Mouse (Mus musculus) midbrain, embryonic 10.5 days (tissue): Measurements from ENCODE around the gene Trap1. TPM values are rescaled to one million over a fixed set of nuclear protein-coding genes. Genes with fewer than 3 reads are reported as not detected.
"Not testable (repeated sequence)": the region's sequence is repeated elsewhere in the genome, so short reads cannot be mapped to it uniquely, and the experiment has no call there.

Experiments used
- DNase-seq: peaks from one replicate; pipeline ENCODE4 v3.0.0-alpha.2; 2017; ENCODE audit warnings: low spot score
- H3K27ac ChIP-seq: fragments of 300-500 bp; sonication (generic); replicated peaks from 2 replicates; pipeline ENCODE4 v1.5.1; 2016; ENCODE audit warnings: mild to moderate bottlenecking
- H3K27me3 ChIP-seq: fragments of 300-500 bp; sonication (generic); 2 replicates; pipeline ENCODE4 v1.6.1; 2016; ENCODE audit warnings: low read depth, mild to moderate bottlenecking; ENCODE audit not compliant: poor library complexity, severe bottlenecking
- H3K36me3 ChIP-seq: fragments of 300-500 bp; sonication (generic); 2 replicates; pipeline ENCODE4 v1.6.1; 2016; ENCODE audit warnings: mild to moderate bottlenecking, moderate library complexity
- H3K4me1 ChIP-seq: fragments of 300-500 bp; sonication (generic); 2 replicates; pipeline ENCODE4 v1.6.1; 2016
- H3K4me3 ChIP-seq: fragments of 300-500 bp; sonication (generic); 2 replicates; pipeline ENCODE4 v1.5.1; 2016; ENCODE audit warnings: mild to moderate bottlenecking, moderate library complexity
- H3K9me3 ChIP-seq: fragments of 300-500 bp; sonication (generic); replicated peaks from 2 replicates; pipeline ENCODE4 v1.6.1; 2016; ENCODE audit warnings: mild to moderate bottlenecking
- WGBS: fragments of 180-500 bp; shearing (Covaris S2); methylation state at CpG from one replicate; pipeline ENCODE4 v1.1.7; 2016; 5-methylcytosine and 5-hydroxymethylcytosine counted together
- polyA plus RNA-seq: library from polyadenylated mRNA; unstranded; fragments of >200 nt; fragmentation: Nextera tagmentation; extraction: Ambion mirVana; gene quantifications from 2 replicates; pipeline ENCODE4 v1.2.1, GENCODE M21; 2016

Gene Trap1
- polyA plus RNA-seq: 85.5 and 90.6 TPM in 2 replicates

DNA sequence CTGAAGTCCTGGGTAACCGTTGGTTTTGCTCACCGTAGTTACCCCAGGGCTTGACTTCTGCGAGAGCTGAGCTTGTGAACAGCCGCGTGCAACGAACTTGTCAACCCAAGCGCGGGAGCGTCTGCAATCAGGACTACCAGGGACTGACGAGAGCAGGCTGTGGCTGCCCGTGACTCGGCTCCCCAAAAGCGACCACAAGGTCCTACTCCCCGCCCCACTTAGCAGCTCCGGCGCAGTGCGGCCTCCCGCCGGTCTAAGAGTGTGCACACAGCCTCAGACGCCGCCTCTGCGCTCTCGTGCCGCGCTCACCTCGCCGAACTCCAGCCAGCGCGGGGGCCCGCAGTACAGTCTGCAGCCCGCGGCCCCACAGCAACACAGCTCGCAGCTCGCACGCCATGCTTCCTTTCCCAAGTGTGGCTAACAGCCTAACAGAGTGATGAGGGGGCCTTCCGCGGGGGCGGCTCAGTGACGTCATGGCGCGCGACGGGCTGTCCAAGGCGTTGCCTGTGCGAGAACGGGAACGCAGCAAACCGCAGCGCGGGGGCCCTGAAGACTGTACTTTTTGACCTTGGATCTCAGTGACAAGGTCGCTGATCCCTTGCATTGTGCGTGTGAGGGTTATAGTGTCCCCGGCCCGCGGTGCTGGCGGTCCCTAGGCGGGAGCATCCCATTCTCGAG is at the start of gene Trap1:
TSS of gene Trap1 (minus strand) at position 444 of the 678 bp plus-strand sequence.
- under 1% methylated on average over 58 of the region's 58 CpGs for WGBS
- peaks cover 15% of the 10 kb centered on the region for H3K36me3 ChIP-seq

DNA sequence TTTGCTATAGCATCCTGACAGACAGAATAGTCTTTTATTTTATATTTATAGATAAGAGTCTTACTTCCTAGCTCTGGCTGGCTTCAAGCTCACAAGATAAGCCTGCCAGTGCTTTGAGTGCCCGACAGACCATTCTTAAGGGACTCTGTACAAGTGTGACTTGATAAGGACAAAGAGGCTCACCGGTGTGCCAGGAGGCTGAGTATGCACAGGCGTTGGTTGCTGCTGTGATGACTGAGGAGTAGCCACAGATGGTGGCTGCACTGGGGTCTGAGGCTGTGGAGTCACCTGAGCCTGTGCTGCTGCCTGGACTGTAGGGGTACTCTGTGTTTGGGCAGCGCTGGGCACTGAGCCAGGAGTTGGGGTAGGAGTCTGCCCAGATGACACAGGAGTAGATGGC is 39.4 kb upstream of the Trap1 start:
- H3K27ac ChIP-seq: no peak overlapping the region
- no peaks in the 10 kb centered on the region for H3K27me3 ChIP-seq
- H3K4me3 ChIP-seq: no peak overlapping the region
- no peaks in the 10 kb centered on the region for H3K9me3 ChIP-seq
- no peak for DNase-seq
- over 99% methylated on average over 4 of the region's 4 CpGs for WGBS
- peaks cover 100% of the 10 kb centered on the region for H3K36me3 ChIP-seq
- no peaks in the 10 kb centered on the region for H3K4me1 ChIP-seq

More for the DNA sequence above, at the start of gene Trap1:
- Histone ChIP-seq H3K9me3 (no peaks in the 10 kb centered on the region), H3K27me3 (no peaks in the 10 kb centered on the region), H3K4me1 (peaks cover 17% of the 10 kb centered on the region), H3K27ac (peak within 1 kb of the TSS; percentile 90), H3K4me3 (peak within 1 kb of the TSS; percentile 97)
- peak; percentile 92 for DNase-seq

DNA sequence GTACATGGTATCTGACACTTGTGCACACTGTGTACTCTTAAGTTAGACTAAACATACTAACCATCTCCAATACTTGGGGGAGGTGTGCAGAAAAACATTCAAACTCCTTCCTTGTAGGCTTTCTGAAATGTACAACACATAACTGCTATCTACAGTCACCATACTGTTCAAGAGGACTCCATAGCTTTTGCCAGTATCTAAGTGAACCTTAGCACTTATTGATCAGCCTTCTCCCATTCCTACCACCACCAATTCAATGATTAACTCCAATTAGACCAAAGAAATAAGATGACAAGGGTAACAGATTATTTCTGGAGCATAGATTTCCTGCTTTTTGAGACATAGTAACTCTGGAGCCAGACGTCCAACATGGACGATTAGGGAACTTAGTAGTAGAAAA is 22.7 kb upstream of the Trap1 start:
- no peak for DNase-seq
- Histone ChIP-seq H3K36me3 (peaks cover 81% of the 10 kb centered on the region), H3K27ac (no peak overlapping the region), H3K4me3 (no peak overlapping the region), H3K9me3 (no peaks in the 10 kb centered on the region), H3K4me1 (no peaks in the 10 kb centered on the region), H3K27me3 (no peaks in the 10 kb centered on the region)
- 90% methylated on average over 2 of the region's 2 CpGs for WGBS

- Histone ChIP-seq H3K27me3 (no peaks in the 10 kb centered on the region), H3K4me1 (no peaks in the 10 kb centered on the region), H3K4me3 (no peak overlapping the region), H3K36me3 (peaks cover 89% of the 10 kb centered on the region), H3K9me3 (no peaks in the 10 kb centered on the region), H3K27ac (no peak overlapping the region)
- 93% methylated on average over 1 of the region's 1 CpGs for WGBS
- DNase-seq: no peak
Observed at GRCm38 (mm10) chr16:4097521-4097920, 19.9 kb upstream of the Trap1 start.

DNA sequence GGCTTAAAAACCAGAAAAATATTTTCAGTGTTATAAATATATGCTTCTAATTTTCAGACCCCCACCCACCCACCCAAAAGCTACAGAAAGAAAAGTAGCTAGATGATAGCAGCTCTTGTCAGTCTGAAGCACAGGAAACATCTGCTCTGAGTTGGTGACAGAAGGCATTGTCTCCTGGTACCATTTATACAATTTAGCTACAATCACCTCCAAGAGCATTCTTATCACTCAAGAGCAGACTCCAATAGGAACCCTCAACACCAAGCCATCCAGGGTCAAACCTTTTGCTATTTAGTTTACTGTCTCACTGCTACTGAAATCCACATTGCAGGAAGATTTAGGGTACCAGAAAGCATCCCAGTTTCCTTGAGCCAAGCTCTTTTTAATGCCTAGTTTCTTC is 19.3 kb upstream of the Trap1 start:
- Histone ChIP-seq H3K4me3 (no peak overlapping the region), H3K27me3 (no peaks in the 10 kb centered on the region), H3K27ac (no peak overlapping the region), H3K4me1 (no peaks in the 10 kb centered on the region), H3K36me3 (peaks cover 95% of the 10 kb centered on the region), H3K9me3 (no peaks in the 10 kb centered on the region)
- DNase-seq: no peak

DNA sequence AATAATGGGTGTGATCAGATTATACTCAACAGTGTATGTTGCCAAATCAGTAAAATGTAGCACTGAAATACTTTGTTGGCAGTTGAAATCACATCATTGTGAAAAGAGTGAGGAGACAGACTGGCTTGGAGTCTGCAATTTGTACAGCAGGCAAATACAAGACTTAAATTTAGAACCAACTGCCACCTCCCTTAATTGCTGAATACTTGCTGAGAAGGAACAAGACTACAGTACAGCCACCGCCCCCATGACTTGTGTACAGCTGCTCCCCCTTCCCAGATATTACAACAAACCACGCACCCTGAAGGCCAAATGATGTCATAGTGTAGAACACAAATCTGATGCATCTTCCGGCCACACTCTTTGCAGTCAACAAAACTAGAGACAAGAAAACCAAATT is 18.5 kb upstream of the Trap1 start:
- Histone ChIP-seq H3K36me3 (peaks cover 95% of the 10 kb centered on the region), H3K27ac (no peak overlapping the region), H3K9me3 (no peaks in the 10 kb centered on the region), H3K4me1 (no peaks in the 10 kb centered on the region), H3K27me3 (no peaks in the 10 kb centered on the region), H3K4me3 (no peak overlapping the region)
- no peak for DNase-seq
- 94% methylated on average over 3 of the region's 3 CpGs for WGBS

GRCm38 (mm10) chr16:4087214-4087913 is 9.7 kb upstream of the Trap1 start:
- H3K9me3 ChIP-seq: no peaks in the 10 kb centered on the region
- no peak overlapping the region for H3K4me3 ChIP-seq
- peaks cover 97% of the 10 kb centered on the region for H3K36me3 ChIP-seq
- 97% methylated on average over 8 of the region's 8 CpGs for WGBS
- no peaks in the 10 kb centered on the region for H3K27me3 ChIP-seq
- H3K4me1 ChIP-seq: no peaks in the 10 kb centered on the region
- DNase-seq: no peak
- no peak overlapping the region for H3K27ac ChIP-seq

- Histone ChIP-seq H3K36me3 (peaks cover 90% of the 10 kb centered on the region), H3K4me3 (no peak overlapping the region), H3K27ac (no peak overlapping the region), H3K9me3 (no peaks in the 10 kb centered on the region), H3K27me3 (no peaks in the 10 kb centered on the region), H3K4me1 (no peaks in the 10 kb centered on the region)
- WGBS: 93% methylated on average over 9 of the region's 9 CpGs
- DNase-seq: no peak
Observed at GRCm38 (mm10) chr16:4085851-4086387, 8.3 kb upstream of the Trap1 start.

DNA sequence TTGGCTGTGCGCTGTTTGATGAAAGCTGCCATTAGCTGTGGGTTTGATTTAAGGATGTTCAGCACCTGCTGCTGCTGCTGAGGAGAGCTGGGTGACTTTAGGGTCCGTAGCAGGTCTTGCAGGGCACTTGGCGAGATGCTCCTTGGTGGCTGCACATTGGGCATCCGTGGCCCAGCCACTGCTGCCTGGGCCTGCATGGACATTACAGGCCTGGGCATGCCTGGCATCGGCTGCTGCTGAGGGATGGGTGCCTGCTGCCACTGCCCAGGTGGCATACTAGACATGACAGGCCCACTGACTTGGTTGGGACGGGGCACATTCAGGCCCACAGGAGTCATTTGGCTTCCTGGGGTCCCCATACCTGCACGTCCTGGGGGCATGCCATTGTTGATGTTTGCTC is 7.4 kb upstream of the Trap1 start:
- H3K4me1 ChIP-seq: no peaks in the 10 kb centered on the region
- H3K36me3 ChIP-seq: peaks cover 81% of the 10 kb centered on the region
- DNase-seq: no peak
- no peaks in the 10 kb centered on the region for H3K27me3 ChIP-seq
- no peak overlapping the region for H3K4me3 ChIP-seq
- H3K27ac ChIP-seq: no peak overlapping the region
- WGBS: 93% methylated on average over 7 of the region's 7 CpGs
- no peaks in the 10 kb centered on the region for H3K9me3 ChIP-seq

GRCm38 (mm10) chr16:4080419-4080818 is 2.8 kb upstream of the Trap1 start:
- not testable (repeated sequence) for H3K27me3 ChIP-seq, DNase-seq, H3K27ac ChIP-seq, H3K9me3 ChIP-seq, H3K4me3 ChIP-seq
- Histone ChIP-seq H3K36me3 (peaks cover 35% of the 10 kb centered on the region), H3K4me1 (peaks cover 16% of the 10 kb centered on the region)
- WGBS: 76% methylated on average over 3 of the region's 3 CpGs

DNA sequence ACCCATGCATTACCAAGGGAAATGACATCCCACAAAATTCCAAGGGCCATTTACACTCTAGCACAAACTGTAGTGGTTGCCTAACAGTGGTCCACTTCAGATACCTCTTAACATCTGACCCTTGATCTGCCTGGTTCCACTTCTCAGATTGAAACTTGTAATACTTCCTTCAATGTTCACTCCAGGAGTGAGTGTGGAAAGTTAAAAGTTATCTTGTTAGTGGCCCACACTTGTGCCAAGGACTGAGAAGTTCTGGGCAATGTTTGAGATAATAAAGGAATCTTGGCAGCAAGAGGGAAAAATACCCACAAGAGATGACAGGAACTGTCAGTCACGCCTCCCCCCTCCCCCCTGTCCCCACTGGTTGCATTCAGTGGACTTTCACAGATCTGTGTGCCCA is 2.0 kb upstream of the Trap1 start:
- H3K27ac ChIP-seq: no peak overlapping the region
- no peak for DNase-seq
- no peak overlapping the region for H3K4me3 ChIP-seq
- 88% methylated on average over 1 of the region's 1 CpGs for WGBS
- no peaks in the 10 kb centered on the region for H3K9me3 ChIP-seq
- peaks cover 17% of the 10 kb centered on the region for H3K4me1 ChIP-seq
- H3K36me3 ChIP-seq: peaks cover 27% of the 10 kb centered on the region
- no peaks in the 10 kb centered on the region for H3K27me3 ChIP-seq

- H3K27me3 ChIP-seq, H3K9me3 ChIP-seq, DNase-seq, H3K27ac ChIP-seq: not testable (repeated sequence)
- peaks cover 21% of the 10 kb centered on the region for H3K36me3 ChIP-seq
- WGBS: 81% methylated on average over 10 of the region's 10 CpGs
- peaks cover 17% of the 10 kb centered on the region for H3K4me1 ChIP-seq
- H3K4me3 ChIP-seq: peak overlapping the region; percentile 97
Observed at GRCm38 (mm10) chr16:4078302-4078701, 675 bp upstream of the Trap1 start.

GRCm38 (mm10) chr16:4074836-4075235 is 2.8 kb downstream of the Trap1 start:
- 87% methylated on average over 3 of the region's 3 CpGs for WGBS

More at GRCm38 (mm10) chr16:4074836-4075235, 2.8 kb downstream of the Trap1 start:
- Histone ChIP-seq H3K4me1 (peaks cover 17% of the 10 kb centered on the region), H3K27ac (no peak overlapping the region), H3K9me3 (no peaks in the 10 kb centered on the region), H3K27me3 (no peaks in the 10 kb centered on the region), H3K4me3 (no peak overlapping the region), H3K36me3 (0 out of 2 replicates have a peak, but pooled peaks cover 8% of the 10 kb centered on the region)
- DNase-seq: no peak
